In genomic region chr6:54817266-54817767, GRCm38 (mm10) we compare ENCODE assay signal across 8 mouse cellular contexts. TPM values are rescaled to one million over a fixed set of nuclear protein-coding genes. Genes with fewer than 3 reads are reported as not detected.
DNase-seq lines count a peak whose midpoint lies in the region; ATAC-seq and TF ChIP-seq lines count a peak whose summit lies in the region.

No protein-coding gene starts in this region.

- WGBS in forebrain, embryonic 10.5 days, result 6% methylated on average over 39 of the region's 39 CpGs
- WGBS in heart, postnatal 0 days, result 0% methylated on average over 34 of the region's 39 CpGs
- WGBS in lung, embryonic 16.5 days, result under 1% methylated on average over 34 of the region's 39 CpGs
- 3% methylated on average over 38 of the region's 39 CpGs for WGBS in olfactory bulb, adult 2 months

- no peaks in the 10 kb centered on the region for H3K36me3 ChIP-seq in ES-E14 (ENCODE audit: control insufficient read depth, insufficient read depth, low read length, poor library complexity, severe bottlenecking)
- H3K36me3 ChIP-seq in forebrain, embryonic 10.5 days (replicated peaks), result peaks cover under 1% of the 10 kb centered on the region
- no peaks in the 10 kb centered on the region for H3K36me3 ChIP-seq in heart, postnatal 0 days (replicated peaks; ENCODE audit: control insufficient read depth, insufficient read depth, low read length)
- H3K36me3 ChIP-seq in lung, embryonic 16.5 days (ENCODE audit: control insufficient read depth, insufficient read depth, low read length), result no peaks in the 10 kb centered on the region

- H3K27ac ChIP-seq in ES-E14 (ENCODE audit: insufficient read depth, low read depth, low read length, poor library complexity, severe bottlenecking), result peak overlapping the region; percentile 70; the same call in 1 of the 2 replicates
- H3K27ac ChIP-seq in forebrain, embryonic 10.5 days, result peak overlapping the region; percentile 94
- peak overlapping the region; percentile 97 for H3K27ac ChIP-seq in heart, postnatal 0 days (ENCODE audit: low read depth)
- H3K27ac ChIP-seq in lung, embryonic 16.5 days (ENCODE audit: low read length), result peak overlapping the region; percentile 94
- H3K27ac ChIP-seq in olfactory bulb, adult 2 months (ENCODE audit: insufficient read depth, low read depth, low read length), result peak overlapping the region; percentile 56; the same call in 1 of the 2 replicates

- no peak for TF ChIP-seq POLR2A in olfactory bulb, adult 2 months (IDR thresholded peaks at IDR 0.05; ENCODE audit: insufficient read depth, low read depth, low read length)

- peak overlapping the region; percentile 62 for H3K4me2 ChIP-seq in heart, postnatal 0 days (ENCODE audit: low read depth, low read length)
- peak overlapping the region; percentile 65 for H3K4me2 ChIP-seq in lung, embryonic 16.5 days (ENCODE audit: low read depth, low read length)

- peak; percentile 45 for ATAC-seq in heart, postnatal 0 days (ENCODE audit: insufficient read depth, low read depth)
- ATAC-seq in lung, embryonic 16.5 days (ENCODE audit: low read depth), result peak; percentile 49

- peak overlapping the region; percentile 92 for H3K9ac ChIP-seq in ES-E14 (ENCODE audit: insufficient read depth, low read depth, low read length, poor library complexity, severe bottlenecking)
- H3K9ac ChIP-seq in heart, postnatal 0 days (replicated peaks; ENCODE audit: low read depth, low read length), result peak overlapping the region; percentile 93
- H3K9ac ChIP-seq in lung, embryonic 16.5 days (ENCODE audit: low read length), result peak overlapping the region; percentile 91

- TF ChIP-seq EP300 in heart, postnatal 0 days (IDR thresholded peaks at IDR 0.05; ENCODE audit: low read depth), result no peak

- peak overlapping the region; percentile 60 to 91 for H3K4me3 ChIP-seq in ES-E14 (ENCODE audit: insufficient read depth in 1 of 2, low read depth in 1 of 2, low read length in 2 of 2, poor library complexity in 1 of 2, severe bottlenecking in 1 of 2)
- H3K4me3 ChIP-seq in forebrain, embryonic 10.5 days, result peak overlapping the region; percentile 79
- peak overlapping the region; percentile 76 for H3K4me3 ChIP-seq in heart, postnatal 0 days (ENCODE audit: low read depth, low read length)
- H3K4me3 ChIP-seq in lung, embryonic 16.5 days (ENCODE audit: low read length), result peak overlapping the region; percentile 85
- H3K4me3 ChIP-seq in olfactory bulb, adult 2 months (ENCODE audit: insufficient read depth, low read depth, low read length), result peak overlapping the region; percentile 77

- in situ Hi-C loops in ES-E14 (cut with MboI; ENCODE audit: low sequenced_read_pairs in 2 of 2, unreplicated experiment in 2 of 2), result no loop called here

- no peak for TF ChIP-seq CTCF in heart, postnatal 0 days (IDR thresholded peaks at IDR 0.05; ENCODE audit: low read depth)
- no peak for TF ChIP-seq CTCF in olfactory bulb, adult 2 months (IDR thresholded peaks at IDR 0.05; ENCODE audit: insufficient read depth, low read depth, low read length)

- H3K4me1 ChIP-seq in ES-E14 (ENCODE audit: control insufficient read depth in 2 of 2, insufficient read depth in 2 of 2, low read length in 2 of 2, poor library complexity in 1 of 2), result peaks cover 10 to 21% of the 10 kb centered on the region in 2 experiments
- H3K4me1 ChIP-seq in forebrain, embryonic 10.5 days, result peaks cover 38% of the 10 kb centered on the region
- peaks cover 35% of the 10 kb centered on the region for H3K4me1 ChIP-seq in heart, postnatal 0 days (ENCODE audit: control insufficient read depth, insufficient read depth)
- H3K4me1 ChIP-seq in lung, embryonic 16.5 days (replicated peaks; ENCODE audit: control insufficient read depth, insufficient read depth, low read length), result peaks cover 20% of the 10 kb centered on the region
- peaks cover 2% of the 10 kb centered on the region; the same call in 1 of the 2 replicates for H3K4me1 ChIP-seq in olfactory bulb, adult 2 months (ENCODE audit: control insufficient read depth, insufficient read depth, low read length)

- H3K9me3 ChIP-seq in ES-E14 (ENCODE audit: control insufficient read depth, insufficient read depth, low read depth, low read length), result no peaks in the 10 kb centered on the region
- no peaks in the 10 kb centered on the region for H3K9me3 ChIP-seq in forebrain, embryonic 10.5 days
- H3K9me3 ChIP-seq in heart, postnatal 0 days (replicated peaks; ENCODE audit: control insufficient read depth, low read length), result no peaks in the 10 kb centered on the region
- H3K9me3 ChIP-seq in lung, embryonic 16.5 days (ENCODE audit: control insufficient read depth, low read length), result no peaks in the 10 kb centered on the region

- DNase-seq in ES-E14 (ENCODE audit: low read depth, low spot score), result peak; percentile 43
- peak; percentile 72 for DNase-seq in c-Kit-positive CD71-negative TER-119-negative erythroid progenitor cells, embryonic 14.5 days (ENCODE audit: low read depth)
- peak; percentile 71 for DNase-seq in forebrain, embryonic 10.5 days (ENCODE audit: extremely low spot score, low spot score)
- DNase-seq in heart, postnatal 0 days (ENCODE audit: low spot score), result peak; percentile 88
- DNase-seq in kidney, postnatal 25 days, result peak; percentile 68 to 76
- peak; percentile 85 for DNase-seq in thymus, postnatal 0 days (ENCODE audit: low spot score)

- peaks cover 16% of the 10 kb centered on the region for H3K27me3 ChIP-seq in forebrain, embryonic 10.5 days (ENCODE audit: poor library complexity, severe bottlenecking)
- H3K27me3 ChIP-seq in heart, postnatal 0 days (ENCODE audit: control insufficient read depth, insufficient read depth, low read length), result no peaks in the 10 kb centered on the region
- no peaks in the 10 kb centered on the region for H3K27me3 ChIP-seq in lung, embryonic 16.5 days (ENCODE audit: control insufficient read depth, insufficient read depth, low read depth, low read length)

TF ChIP-seq in ES-E14, 5 proteins besides CTCF, POLR2A, EP300 and RAD21:
- TF ChIP-seq ZNF384 (IDR thresholded peaks at IDR 0.05; ENCODE audit: low read depth, low read length), result no peak
- TF ChIP-seq ZC3H11A (IDR thresholded peaks at IDR 0.05; ENCODE audit: borderline replicate concordance, low read depth, low read length), result no peak
- TF ChIP-seq CHD2 (IDR thresholded peaks at IDR 0.05; ENCODE audit: low read depth, low read length), result no peak
- TF ChIP-seq HCFC1 (IDR thresholded peaks at IDR 0.05; ENCODE audit: borderline replicate concordance, insufficient read depth, low read length), result no peak
- no peak for TF ChIP-seq MAFK (IDR thresholded peaks at IDR 0.05; ENCODE audit: insufficient read depth, low read depth, low read length)

RNA-seq across cellular contexts. Expression of gene Znrf2, which starts 0.6 kb away (rescaled TPM):
- total RNA-seq in ES-E14 (2012; rRNA removed), result 24.4 and 35.0 TPM in 2 replicates
- polyA plus RNA-seq in forebrain, embryonic 10.5 days (2016; fragmentation: Nextera tagmentation; extraction: Ambion mirVana), result 1.8 and 2.3 TPM in 2 replicates
- total RNA-seq in heart, postnatal 0 days (2014; rRNA removed; ENCODE audit: low replicate concordance), result 7.1 and 31.3 TPM in 2 replicates
- 3.7 and 4.3 TPM in 2 replicates for polyA plus RNA-seq in heart, postnatal 0 days (2015; fragmentation: Nextera tagmentation; extraction: Ambion mirVana)
- 3.3 and 3.4 TPM in 2 replicates for polyA plus RNA-seq in lung, embryonic 16.5 days (2015; fragmentation: Nextera tagmentation; extraction: Ambion mirVana)
- not detected in 2 replicates for polyA plus RNA-seq in olfactory bulb, adult 2 months (2012; ENCODE audit: insufficient read depth, insufficient read length, low replicate concordance, missing spikeins)
- polyA plus RNA-seq in thymus, postnatal 0 days (2015; fragmentation: Nextera tagmentation; extraction: Ambion mirVana), result 14.9 and 20.8 TPM in 2 replicates

Comparison
In these comparisons a context has a peak if more than half of its experiments do, and no peak if none do; other contexts are left out.
1. Peak in every context shown above with its lines: DNase-seq, ATAC-seq, H3K4me3 ChIP-seq and H3K27ac ChIP-seq.